Mouse (Mus musculus) E14TG2a.4 (cell line): Measurements from ENCODE around the gene Opa1.

Experiments used
- H3K27me3 ChIP-seq: 2 replicates; pipeline ENCODE4 v1.6.1; 2014; ENCODE audit warnings: low read length, control low read depth; ENCODE audit not compliant: insufficient read depth
- H3K36me3 ChIP-seq: 2 replicates; pipeline ENCODE4 v1.6.1; 2014; ENCODE audit warnings: low read length, control low read depth; ENCODE audit not compliant: insufficient read depth
- H3K4me1 ChIP-seq: replicated peaks from 2 replicates; pipeline ENCODE4 v1.6.1; 2014; ENCODE audit warnings: low read depth, low read length, control low read depth
- H3K4me3 ChIP-seq: replicated peaks from 2 replicates; pipeline ENCODE4 v1.5.1; 2014; ENCODE audit warnings: mild to moderate bottlenecking, low read length
- H3K9me3 ChIP-seq: 2 replicates; pipeline ENCODE4 v1.6.1; 2014; ENCODE audit warnings: low read length, control low read depth
- CTCF ChIP-seq: conservative IDR thresholded peaks from 2 replicates; pipeline ENCODE4 v1.5.1; 2014; ENCODE audit warnings: low read length
- NANOG ChIP-seq: IDR thresholded peaks from 2 replicates; pipeline ENCODE4 v1.6.1; 2014; ENCODE audit warnings: borderline replicate concordance, low read length, mixed read lengths
- POU5F1 ChIP-seq: IDR thresholded peaks from 2 replicates; pipeline ENCODE4 v1.6.1; 2014; ENCODE audit warnings: low read length, borderline replicate concordance

Gene Opa1

DNA sequence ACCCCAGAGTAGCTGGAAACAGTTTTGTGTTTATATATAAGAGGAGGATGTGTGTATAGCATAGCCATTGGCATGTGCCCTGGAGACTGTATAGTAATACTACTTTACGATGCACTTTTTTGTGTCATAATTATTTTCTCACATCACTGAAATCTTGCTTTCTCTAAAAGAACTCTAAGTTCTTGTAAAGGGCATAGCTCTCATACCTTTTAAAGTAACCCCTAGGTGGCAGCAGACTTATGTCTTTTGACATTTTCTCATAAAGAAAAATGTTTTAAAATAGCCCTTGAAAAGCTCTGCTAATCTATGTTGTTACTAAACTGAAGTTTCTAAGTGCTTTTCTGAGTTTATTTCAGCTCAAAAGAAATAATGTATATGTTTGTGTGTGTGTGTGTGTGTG, 49.9 kb downstream of the Opa1 start:
- TF ChIP-seq POU5F1 (no peak), CTCF (peak; percentile 37)
- Histone ChIP-seq H3K4me1 (no peaks in the 10 kb centered on the region), H3K36me3 (peaks cover 94% of the 10 kb centered on the region), H3K4me3 (no peak overlapping the region), H3K9me3 (no peaks in the 10 kb centered on the region), H3K27me3 (no peaks in the 10 kb centered on the region)

DNA sequence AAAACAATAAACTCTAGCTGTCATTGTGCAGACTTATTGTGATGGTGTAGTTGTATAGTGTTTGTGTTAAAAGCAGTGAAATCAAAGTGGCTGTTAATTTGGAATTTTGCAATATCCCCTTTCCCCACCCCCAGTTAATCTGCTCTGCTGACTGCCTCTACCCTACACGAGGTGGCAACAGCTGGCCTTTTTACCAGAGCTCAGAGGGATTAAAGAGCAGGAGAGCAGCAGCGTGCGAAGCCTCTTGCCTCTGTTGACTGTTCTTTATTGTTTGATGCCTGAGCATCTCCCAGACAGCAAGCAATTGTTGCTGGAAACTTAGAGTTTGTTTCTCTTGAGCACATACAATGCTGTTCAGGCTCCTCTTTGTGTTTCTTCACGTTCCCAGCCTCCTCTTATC, 56.6 kb downstream of the Opa1 start:
- peaks cover 74% of the 10 kb centered on the region for H3K36me3 ChIP-seq
- H3K9me3 ChIP-seq, result no peaks in the 10 kb centered on the region
- peaks cover 29% of the 10 kb centered on the region for H3K4me1 ChIP-seq
- H3K4me3 ChIP-seq, result no peak overlapping the region
- no peaks in the 10 kb centered on the region for H3K27me3 ChIP-seq
- TF ChIP-seq NANOG (no peak), CTCF (no peak), POU5F1 (no peak)

DNA sequence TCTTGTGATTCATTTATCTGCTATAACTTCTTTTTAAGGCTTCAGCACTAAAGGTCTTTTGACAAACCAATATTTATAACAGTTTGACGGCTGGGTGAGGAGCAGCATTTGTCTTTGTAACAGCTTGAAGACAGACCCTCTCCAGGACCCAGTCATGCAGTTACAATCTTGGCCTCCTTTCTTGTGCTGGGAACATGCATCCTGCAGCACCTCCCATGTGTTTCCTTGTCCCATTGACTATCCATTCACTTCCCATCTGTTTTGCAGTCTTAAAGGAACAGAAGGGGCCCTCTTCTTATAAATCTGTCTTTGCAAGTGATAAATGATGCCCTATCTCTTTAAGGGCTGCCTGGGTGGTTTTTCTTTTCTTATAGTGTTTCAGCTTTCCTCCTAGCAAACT, 63.2 kb downstream of the Opa1 start:
- TF ChIP-seq NANOG (no peak), POU5F1 (no peak), CTCF (no peak)
- H3K27me3 ChIP-seq, result no peaks in the 10 kb centered on the region
- peaks cover 25% of the 10 kb centered on the region for H3K4me1 ChIP-seq
- peaks cover 48% of the 10 kb centered on the region for H3K36me3 ChIP-seq
- no peaks in the 10 kb centered on the region for H3K9me3 ChIP-seq
- no peak overlapping the region for H3K4me3 ChIP-seq

DNA sequence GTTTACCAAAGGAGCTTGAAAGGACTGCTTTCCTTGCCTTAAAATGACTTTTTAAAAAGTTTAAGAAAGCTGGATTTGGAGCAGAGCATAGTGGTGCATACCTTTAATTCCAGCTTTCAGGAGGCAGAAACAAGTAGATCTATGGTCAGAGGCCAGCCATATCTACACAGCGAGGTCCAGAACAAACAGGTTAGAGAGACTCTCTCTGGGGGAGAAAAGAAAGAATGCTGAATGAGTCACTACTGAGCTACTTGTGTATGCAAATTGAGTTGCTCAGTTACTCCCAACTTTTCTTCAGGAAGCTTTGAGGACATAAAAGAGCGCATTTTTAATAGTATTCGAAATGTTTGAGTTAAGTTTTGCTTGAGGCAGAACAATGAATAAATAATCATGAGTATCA, 65.7 kb downstream of the Opa1 start:
- H3K9me3 ChIP-seq, result no peaks in the 10 kb centered on the region
- H3K4me3 ChIP-seq, result no peak overlapping the region
- TF ChIP-seq CTCF (no peak), NANOG (no peak)
- H3K27me3 ChIP-seq, result no peaks in the 10 kb centered on the region
- peaks cover 51% of the 10 kb centered on the region for H3K36me3 ChIP-seq
- H3K4me1 ChIP-seq, result peaks cover 21% of the 10 kb centered on the region

DNA sequence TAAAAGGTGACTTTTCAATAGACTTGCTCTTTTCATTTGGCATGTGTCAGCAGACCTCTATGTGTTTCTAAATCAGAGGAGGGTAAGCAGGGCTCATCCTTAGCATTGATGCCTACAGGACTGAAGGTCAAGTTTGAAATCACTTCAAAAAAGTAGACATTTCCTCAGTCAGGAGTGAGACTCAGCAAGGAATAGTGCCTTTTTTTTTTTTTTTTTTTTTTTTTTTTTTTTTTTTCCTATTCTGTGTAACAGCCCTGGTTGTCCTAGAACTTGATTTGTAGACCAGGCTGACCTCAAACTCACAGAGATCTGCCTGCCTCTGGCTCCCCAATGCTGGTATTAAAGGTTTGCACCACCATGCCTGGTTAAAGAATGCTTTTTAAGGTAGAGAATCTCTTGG, 67.1 kb downstream of the Opa1 start:
- H3K27me3 ChIP-seq, result no peaks in the 10 kb centered on the region
- no peak overlapping the region for H3K4me3 ChIP-seq
- H3K9me3 ChIP-seq, result no peaks in the 10 kb centered on the region
- H3K36me3 ChIP-seq, result peaks cover 59% of the 10 kb centered on the region
- TF ChIP-seq CTCF, result no peak
- TF ChIP-seq POU5F1, result no peak
- no peak for TF ChIP-seq NANOG
- peaks cover 13% of the 10 kb centered on the region for H3K4me1 ChIP-seq

DNA sequence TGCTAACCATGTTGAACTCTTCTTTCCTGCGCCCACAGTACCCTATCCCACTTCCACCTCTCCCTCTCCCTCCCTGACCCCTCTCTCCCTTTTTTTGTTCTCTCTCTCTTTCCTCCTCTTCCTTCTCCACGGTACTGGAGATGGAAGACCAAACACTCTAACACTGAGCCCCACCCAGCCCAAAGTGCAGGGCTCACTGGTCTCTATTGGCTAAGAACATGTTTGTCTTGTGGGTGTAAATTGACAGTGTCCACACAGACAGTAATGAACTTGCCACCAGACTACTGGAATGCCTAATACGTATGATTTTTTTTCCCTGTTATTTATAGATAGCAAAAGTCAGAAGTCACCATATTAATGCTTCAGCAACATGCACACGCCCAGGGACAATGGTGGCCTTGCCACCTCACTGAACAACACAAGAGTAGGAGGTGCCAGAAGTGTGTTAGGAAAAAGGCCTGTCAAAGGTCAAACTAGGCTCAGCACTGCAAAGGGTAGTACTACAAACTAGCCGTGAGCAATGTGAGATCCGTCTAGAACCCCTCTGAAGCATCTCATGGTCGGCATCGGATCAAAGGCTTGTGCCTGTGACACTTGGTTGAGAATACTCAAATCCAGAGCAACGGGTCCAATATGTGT, 77.2 kb downstream of the Opa1 start:
- TF ChIP-seq POU5F1 (no peak), NANOG (no peak), CTCF (no peak)
- Histone ChIP-seq H3K9me3 (no peaks in the 10 kb centered on the region), H3K4me3 (peak overlapping the region; percentile 58), H3K36me3 (peaks cover 14% of the 10 kb centered on the region), H3K27me3 (0 out of 2 replicates have a peak, but pooled peaks cover 3% of the 10 kb centered on the region), H3K4me1 (peaks cover 61% of the 10 kb centered on the region)

DNA sequence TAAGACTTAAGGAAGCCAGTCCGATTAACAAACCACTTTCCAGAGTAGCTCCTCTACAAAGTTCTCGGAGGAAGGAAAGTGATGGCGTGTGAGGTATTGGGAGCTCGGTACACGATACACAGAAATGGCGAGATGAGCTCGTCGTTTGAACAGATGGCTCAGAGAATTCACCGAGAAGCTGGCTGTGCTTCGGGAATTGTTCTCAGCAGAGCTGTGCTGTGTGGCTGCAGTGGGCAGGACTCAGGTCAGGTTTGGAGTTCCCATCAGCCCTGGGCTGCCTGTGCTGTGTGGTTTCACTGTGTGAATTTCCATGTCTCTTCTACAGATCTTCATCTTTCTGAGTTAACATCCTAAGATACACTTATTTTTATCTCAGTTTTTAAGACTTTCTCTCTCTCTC, 77.8 kb downstream of the Opa1 start:
- no peaks in the 10 kb centered on the region for H3K9me3 ChIP-seq

DNA sequence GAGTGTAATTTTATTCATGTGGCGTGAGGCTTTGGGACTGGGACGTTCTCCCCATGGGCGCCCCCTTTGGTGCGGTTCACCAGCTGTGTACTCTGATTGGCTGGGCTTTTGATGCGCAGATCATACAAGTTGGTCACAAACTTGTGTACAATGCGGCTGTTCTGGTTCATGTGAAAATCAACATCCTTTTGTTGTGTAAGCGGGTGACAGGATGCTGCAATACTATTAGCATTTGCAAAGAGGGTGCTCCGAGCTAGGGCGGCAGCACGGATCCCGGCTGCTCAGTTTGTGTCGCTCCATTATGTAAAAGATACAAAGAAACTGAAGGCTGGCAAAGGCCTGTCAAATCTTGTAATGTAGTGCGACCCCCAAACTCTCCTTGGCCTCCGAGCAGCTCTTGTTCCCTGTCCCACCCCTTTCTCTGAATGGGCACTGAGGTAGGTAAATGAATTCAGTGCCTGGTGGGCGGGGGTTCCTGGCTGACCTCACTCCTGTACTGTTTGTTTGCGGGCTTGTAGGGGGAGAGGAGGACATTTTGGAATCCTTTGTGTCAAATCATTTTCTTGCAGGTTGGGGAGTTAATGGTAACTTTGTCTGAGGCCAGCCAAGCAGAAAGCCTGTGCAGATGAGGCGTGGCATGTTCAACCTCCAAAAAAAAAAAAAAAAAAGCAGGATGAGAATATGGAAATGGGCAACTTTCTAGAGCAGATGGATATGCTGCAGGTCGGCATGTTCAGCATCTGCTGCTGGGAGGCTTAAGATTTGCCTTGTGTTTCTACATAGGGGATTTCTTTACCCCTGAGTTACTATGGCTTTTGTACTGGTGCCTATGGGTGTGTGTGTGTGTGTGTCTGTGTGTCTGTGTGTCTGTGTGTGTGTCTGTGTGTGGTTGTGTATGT, 78.8 kb downstream of the Opa1 start:
- H3K36me3 ChIP-seq, result peaks cover 2% of the 10 kb centered on the region; the same call in 1 of the 2 replicates
- peak overlapping the region; percentile 58 for H3K4me3 ChIP-seq
- 0 out of 2 replicates have a peak, but pooled peaks cover 3% of the 10 kb centered on the region for H3K27me3 ChIP-seq
- H3K9me3 ChIP-seq, result no peaks in the 10 kb centered on the region
- peaks cover 77% of the 10 kb centered on the region for H3K4me1 ChIP-seq
- TF ChIP-seq CTCF, result no peak
- TF ChIP-seq NANOG, result no peak
- TF ChIP-seq POU5F1, result no peak

More for the DNA sequence above, 77.8 kb downstream of the Opa1 start:
- Histone ChIP-seq H3K4me1 (peaks cover 67% of the 10 kb centered on the region), H3K4me3 (peak overlapping the region; percentile 58), H3K27me3 (0 out of 2 replicates have a peak, but pooled peaks cover 3% of the 10 kb centered on the region), H3K36me3 (peaks cover 8% of the 10 kb centered on the region)
- TF ChIP-seq CTCF, result no peak
